Mouse (Mus musculus) heart, embryonic 13.5 days (tissue): ENCODE measurements around the gene Hdhd3. TPM values are rescaled to one million over a fixed set of nuclear protein-coding genes. Genes with fewer than 3 reads are reported as not detected.
A peak's percentile ranks its signal among the peaks of the same experiment; 100 is the strongest.
"Not testable (repeated sequence)": the region's sequence is repeated elsewhere in the genome, so short reads cannot be mapped to it uniquely, and the experiment has no call there.

Experiments
- ATAC-seq: fragments of 200-750 bp; cut with Nextera tagmentation; 2 replicates; pipeline ENCODE4 v1.8.0; 2017; ENCODE audit warnings: moderate TSS enrichment; ENCODE audit not compliant: insufficient number of reproducible peaks, low FRiP score, low TSS enrichment; ENCODE audit errors: extremely low read depth
- H3K27ac ChIP-seq: fragments of 300-500 bp; sonication (generic); replicated peaks from 2 replicates; pipeline ENCODE4 v1.5.1; 2015; ENCODE audit warnings: moderate library complexity, mild to moderate bottlenecking, inconsistent platforms
- H3K27me3 ChIP-seq: fragments of 300-500 bp; sonication (generic); replicated peaks from 2 replicates; pipeline ENCODE4 v1.6.1; 2015; ENCODE audit warnings: mild to moderate bottlenecking, inconsistent platforms
- H3K36me3 ChIP-seq: fragments of 300-500 bp; sonication (generic); 2 replicates; pipeline ENCODE4 v1.6.1; 2015; ENCODE audit warnings: mild to moderate bottlenecking, inconsistent platforms
- H3K4me1 ChIP-seq: fragments of 300-500 bp; sonication (generic); 2 replicates; pipeline ENCODE4 v1.6.1; 2015; ENCODE audit warnings: inconsistent platforms
- H3K4me2 ChIP-seq: fragments of 300-500 bp; sonication (generic); 2 replicates; pipeline ENCODE4 v1.6.1; 2015; ENCODE audit warnings: inconsistent platforms, mild to moderate bottlenecking, moderate library complexity
- H3K4me3 ChIP-seq: fragments of 300-500 bp; sonication (generic); 2 replicates; pipeline ENCODE4 v1.5.1; 2015; ENCODE audit warnings: moderate library complexity, mild to moderate bottlenecking, inconsistent platforms
- H3K9ac ChIP-seq: fragments of 300-500 bp; sonication (generic); 2 replicates; pipeline ENCODE4 v1.6.1; 2015; ENCODE audit warnings: inconsistent platforms, mild to moderate bottlenecking, moderate library complexity
- H3K9me3 ChIP-seq: fragments of 300-500 bp; sonication (generic); 2 replicates; pipeline ENCODE4 v1.6.1; 2016; ENCODE audit warnings: inconsistent platforms
- WGBS: fragments of 180-500 bp; shearing (Covaris S2); methylation state at CpG from one replicate; pipeline ENCODE4 v1.1.7; 2015; ENCODE audit warnings: mixed read lengths; 5-methylcytosine and 5-hydroxymethylcytosine counted together
- polyA plus RNA-seq: library from polyadenylated mRNA; unstranded; fragments of >200 nt; fragmentation: Nextera tagmentation; extraction: Ambion mirVana; gene quantifications from 2 replicates; pipeline ENCODE4 v1.2.1, GENCODE M21; 2015

Hdhd3 gene
- polyA plus RNA-seq, 1 experiment from 2014 or later, result 7.7 TPM

DNA sequence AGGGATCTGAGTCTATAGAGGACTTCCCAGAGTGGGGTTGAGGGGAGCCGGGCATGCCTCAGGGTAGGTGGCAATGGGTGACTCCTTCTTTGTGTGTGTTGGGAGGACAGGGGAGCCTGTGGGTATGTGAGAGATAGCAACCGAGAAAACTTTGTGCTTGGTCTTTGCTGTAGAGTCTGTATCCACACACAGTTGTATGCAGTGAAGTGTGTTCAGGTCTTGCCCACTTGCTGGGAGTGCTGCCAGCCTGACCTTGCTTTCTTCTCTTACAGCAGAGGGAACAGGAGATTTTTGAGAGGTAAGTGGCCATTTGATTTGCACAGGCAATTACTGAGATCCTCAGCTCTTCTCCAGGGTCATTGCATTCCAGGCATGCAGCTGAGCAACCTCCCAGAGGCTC is 15.4 kb downstream of the Hdhd3 start:
- no peaks in the 10 kb centered on the region for H3K27me3 ChIP-seq
- H3K27ac ChIP-seq, result no peak overlapping the region
- no peaks in the 10 kb centered on the region for H3K4me1 ChIP-seq
- H3K9me3 ChIP-seq, result no peaks in the 10 kb centered on the region
- H3K4me3 ChIP-seq, result no peak overlapping the region
- H3K36me3 ChIP-seq, result no peaks in the 10 kb centered on the region
- ATAC-seq, result no peak
- 74% methylated on average over 2 of the region's 2 CpGs for WGBS
- no peak overlapping the region for H3K9ac ChIP-seq
- no peak overlapping the region for H3K4me2 ChIP-seq

DNA sequence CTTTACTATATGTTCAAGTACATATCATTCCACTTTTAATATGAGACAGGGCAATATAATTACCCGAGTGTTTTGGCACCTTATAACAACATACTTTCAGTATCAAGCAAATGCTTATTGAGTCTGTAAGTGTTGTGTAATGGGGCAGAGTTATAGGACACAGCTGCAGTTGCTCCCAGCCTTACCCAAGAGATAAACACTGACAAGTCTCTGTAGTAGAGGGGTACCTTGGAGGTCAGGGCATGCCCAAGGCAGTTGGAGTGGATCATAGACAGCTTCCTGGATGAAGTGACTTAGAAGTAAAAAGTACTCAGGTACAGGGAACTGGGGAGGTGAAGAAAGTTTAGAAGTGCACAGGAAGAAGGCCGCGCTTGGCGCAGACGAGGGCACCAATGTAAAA is 16.1 kb downstream of the Hdhd3 start:
- WGBS, result 83% methylated on average over 5 of the region's 5 CpGs
- Histone ChIP-seq H3K27me3 (peaks cover 5% of the 10 kb centered on the region; the same call in 1 of the 2 replicates), H3K27ac (no peak overlapping the region), H3K4me1 (no peaks in the 10 kb centered on the region), H3K9ac (no peak overlapping the region), H3K4me3 (no peak overlapping the region), H3K9me3 (no peaks in the 10 kb centered on the region), H3K4me2 (no peak overlapping the region), H3K36me3 (no peaks in the 10 kb centered on the region)
- ATAC-seq, result no peak

- Histone ChIP-seq H3K4me3 (no peak overlapping the region), H3K9ac (no peak overlapping the region), H3K36me3 (no peaks in the 10 kb centered on the region), H3K9me3 (no peaks in the 10 kb centered on the region), H3K4me1 (no peaks in the 10 kb centered on the region), H3K27me3 (peaks cover 14% of the 10 kb centered on the region; the same call in 1 of the 2 replicates), H3K4me2 (no peak overlapping the region), H3K27ac (no peak overlapping the region)
- WGBS, result 87% methylated on average over 15 of the region's 15 CpGs
- ATAC-seq, result no peak
Measured at GRCm38 (mm10) chr4:62486162-62486696, 17.0 kb downstream of the Hdhd3 start.

DNA sequence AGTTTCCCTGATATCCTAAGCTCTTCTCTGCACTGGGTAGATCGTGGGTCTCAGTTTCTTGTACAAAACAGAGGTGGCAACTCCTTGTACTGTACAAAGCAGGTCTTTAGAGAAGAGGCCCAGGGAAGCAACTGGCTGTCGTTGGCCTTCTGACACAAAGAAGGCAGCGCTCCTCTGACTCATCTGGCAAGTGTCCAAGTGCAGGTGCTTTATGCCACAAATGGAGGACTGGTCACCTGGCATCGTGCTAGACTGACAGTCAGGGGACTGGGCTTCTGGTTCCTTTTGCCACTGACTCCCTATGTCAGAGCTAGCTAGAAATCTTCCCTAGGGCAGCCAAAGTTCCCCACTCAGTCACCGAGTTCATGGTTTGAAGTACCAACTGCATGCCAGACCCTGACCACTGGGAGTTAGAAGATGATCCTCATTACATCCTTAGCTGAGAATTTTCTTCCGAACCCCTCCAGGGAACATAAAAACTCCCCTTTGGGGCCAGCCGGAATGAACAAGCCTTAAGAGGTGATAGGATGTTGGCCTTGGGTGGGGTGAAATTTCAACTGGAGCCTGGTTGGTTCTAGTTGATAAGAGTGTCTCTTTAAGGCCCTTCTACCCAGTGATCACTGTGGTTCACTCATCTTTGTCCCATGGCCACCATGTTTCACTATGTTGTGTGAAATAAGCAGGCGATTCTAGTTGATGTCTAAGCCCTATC is 17.7 kb downstream of the Hdhd3 start:
- Histone ChIP-seq H3K27ac (no peak overlapping the region), H3K4me2 (no peak overlapping the region), H3K4me1 (no peaks in the 10 kb centered on the region; the same call in 1 of the 2 replicates), H3K9ac (no peak overlapping the region), H3K9me3 (no peaks in the 10 kb centered on the region), H3K4me3 (no peak overlapping the region), H3K36me3 (no peaks in the 10 kb centered on the region), H3K27me3 (peaks cover 20% of the 10 kb centered on the region)
- no peak for ATAC-seq
- WGBS, result 76% methylated on average over 8 of the region's 8 CpGs

GRCm38 (mm10) chr4:62484928-62485327 is 18.3 kb downstream of the Hdhd3 start:
- Histone ChIP-seq H3K36me3 (no peaks in the 10 kb centered on the region), H3K4me2 (no peak overlapping the region), H3K4me1 (peaks cover 3% of the 10 kb centered on the region), H3K27me3 (peaks cover 24% of the 10 kb centered on the region), H3K9ac (no peak overlapping the region), H3K4me3 (no peak overlapping the region), H3K9me3 (no peaks in the 10 kb centered on the region), H3K27ac (no peak overlapping the region)
- ATAC-seq, result no peak
- WGBS, result 80% methylated on average over 3 of the region's 3 CpGs

DNA sequence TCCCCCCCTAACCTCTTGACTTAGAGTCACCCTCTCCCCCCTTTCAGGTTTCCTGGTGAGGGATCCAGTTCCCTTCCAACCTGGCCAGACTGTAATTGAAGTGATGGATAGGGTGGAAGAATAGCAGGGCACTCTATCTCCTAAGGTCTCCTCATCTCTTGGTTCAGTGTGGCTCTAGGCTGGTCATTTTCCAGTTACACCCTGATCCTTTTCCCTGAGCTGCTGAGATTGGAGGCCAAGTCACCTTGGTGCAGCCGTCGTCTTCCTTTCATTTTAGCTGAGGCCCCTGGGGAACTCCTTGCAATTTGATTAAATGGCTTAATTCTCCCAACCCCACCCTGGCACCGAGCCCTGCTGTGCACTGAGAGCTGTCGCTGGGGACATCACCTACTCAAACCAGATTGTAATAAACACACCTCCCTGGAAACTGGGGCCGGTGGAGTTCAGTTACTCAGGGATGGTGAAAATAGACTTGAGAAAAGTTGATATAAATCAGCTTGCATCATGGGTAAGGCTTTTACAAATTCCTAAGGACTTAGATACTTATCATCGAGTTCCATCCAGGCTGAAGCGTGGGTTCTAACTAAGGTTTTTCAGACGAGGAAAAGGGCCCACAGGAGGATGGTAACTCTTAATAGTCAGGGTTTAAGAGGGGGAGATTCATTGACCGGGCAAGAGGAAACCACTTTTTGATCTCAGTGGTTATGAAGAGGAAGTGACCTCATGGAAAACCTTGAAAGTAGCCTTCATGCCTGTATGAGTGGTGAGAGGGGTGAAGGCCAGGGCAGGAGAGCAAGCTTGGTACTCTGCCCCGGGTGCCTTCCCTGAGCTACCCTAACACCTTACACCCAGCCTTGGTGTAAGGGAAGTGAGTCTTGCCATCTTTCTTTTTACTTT is 22.3 kb downstream of the Hdhd3 start:
- Histone ChIP-seq H3K4me3 (no peak overlapping the region), H3K4me2 (no peak overlapping the region)

GRCm38 (mm10) chr4:62479937-62480708 is 23.1 kb downstream of the Hdhd3 start, which contains the start of gene Bspry:
Bspry (plus strand) TSS chr4:62480053.
- peaks cover 55% of the 10 kb centered on the region for H3K27me3 ChIP-seq
- no peaks in the 10 kb centered on the region for H3K36me3 ChIP-seq
- H3K9ac ChIP-seq, result peak within 1 kb of the TSS; percentile 71
- no peak within 1 kb of the TSS for H3K27ac ChIP-seq
- peak within 1 kb of the TSS; percentile 59 for H3K4me3 ChIP-seq
- H3K4me2 ChIP-seq, result peak within 1 kb of the TSS; percentile 93
- ATAC-seq, result peak; percentile 80
- peaks cover 13% of the 10 kb centered on the region for H3K4me1 ChIP-seq
- H3K9me3 ChIP-seq, result no peaks in the 10 kb centered on the region
- WGBS, result 2% methylated on average over 66 of the region's 71 CpGs

More for the DNA sequence above, 22.3 kb downstream of the Hdhd3 start:
- H3K36me3 ChIP-seq, result no peaks in the 10 kb centered on the region
- 34% methylated on average over 10 of the region's 10 CpGs for WGBS
- no peak overlapping the region for H3K27ac ChIP-seq
- ATAC-seq, result no peak
- no peaks in the 10 kb centered on the region for H3K9me3 ChIP-seq
- H3K4me1 ChIP-seq, result peaks cover 13% of the 10 kb centered on the region
- H3K27me3 ChIP-seq, result peaks cover 52% of the 10 kb centered on the region
- H3K9ac ChIP-seq, result no peak overlapping the region

DNA sequence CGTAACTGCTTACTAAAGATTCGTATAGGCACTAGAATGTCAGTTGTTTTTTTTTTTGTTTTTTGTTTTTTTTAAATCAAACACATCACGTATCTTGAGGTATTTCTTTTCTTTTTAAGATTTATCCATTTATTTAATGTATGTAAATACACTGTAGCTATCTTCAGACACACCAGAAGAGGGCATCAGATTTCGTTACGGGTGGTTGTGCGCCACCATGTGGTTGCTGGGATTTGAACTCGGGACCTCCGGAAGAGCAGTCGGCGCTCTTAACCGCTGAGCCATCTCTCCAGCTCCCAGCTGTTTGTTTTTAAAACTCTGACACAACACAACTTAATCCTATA is 23.7 kb downstream of the Hdhd3 start:
- WGBS, result 12% methylated on average over 11 of the region's 11 CpGs
- peaks cover 13% of the 10 kb centered on the region for H3K4me1 ChIP-seq
- H3K36me3 ChIP-seq, ATAC-seq, H3K27ac ChIP-seq, H3K9me3 ChIP-seq: not testable (repeated sequence)
- peaks cover 55% of the 10 kb centered on the region for H3K27me3 ChIP-seq
- H3K4me2 ChIP-seq, result peak overlapping the region; percentile 93
- H3K9ac ChIP-seq, result peak overlapping the region; percentile 71
- H3K4me3 ChIP-seq, result peak overlapping the region; percentile 59

DNA sequence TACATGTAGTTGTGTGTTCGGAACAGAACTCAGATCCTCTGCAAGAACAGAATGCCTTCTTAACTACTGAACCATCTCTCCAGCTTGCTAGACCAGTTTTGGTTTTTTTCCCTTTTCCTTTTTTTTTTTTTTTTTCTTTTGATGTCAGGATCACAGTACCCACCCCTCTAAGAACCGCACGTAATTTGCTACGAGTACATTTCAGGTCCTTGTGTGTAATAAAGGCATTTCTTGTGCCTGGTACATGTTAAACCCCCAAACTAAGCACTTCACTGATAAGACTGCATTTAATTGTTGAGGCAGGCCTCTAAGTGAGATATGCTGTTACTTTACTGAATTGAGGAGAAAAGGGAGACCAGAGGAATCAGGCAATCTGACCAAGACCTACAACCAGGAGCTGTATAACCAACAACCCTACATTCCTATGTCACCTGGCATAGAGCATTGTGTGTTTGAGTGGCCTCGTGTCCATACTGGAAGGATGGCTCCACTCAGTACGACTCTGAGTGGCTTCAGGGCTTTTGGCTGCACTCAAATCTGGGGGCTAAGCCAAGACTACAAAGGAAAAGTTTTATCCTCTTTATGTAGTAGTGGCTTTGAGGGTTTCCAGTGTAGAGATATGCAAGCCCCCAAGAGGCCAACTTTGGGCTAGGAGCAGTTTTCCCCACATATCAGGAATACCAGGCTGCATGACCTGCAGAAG is 25.6 kb downstream of the Hdhd3 start:
- ATAC-seq, result no peak
- Histone ChIP-seq H3K9ac (no peak overlapping the region), H3K36me3 (no peaks in the 10 kb centered on the region), H3K27me3 (peaks cover 55% of the 10 kb centered on the region), H3K27ac (no peak overlapping the region), H3K4me3 (no peak overlapping the region), H3K4me1 (peaks cover 13% of the 10 kb centered on the region), H3K4me2 (no peak overlapping the region), H3K9me3 (no peaks in the 10 kb centered on the region)
- 74% methylated on average over 6 of the region's 6 CpGs for WGBS

DNA sequence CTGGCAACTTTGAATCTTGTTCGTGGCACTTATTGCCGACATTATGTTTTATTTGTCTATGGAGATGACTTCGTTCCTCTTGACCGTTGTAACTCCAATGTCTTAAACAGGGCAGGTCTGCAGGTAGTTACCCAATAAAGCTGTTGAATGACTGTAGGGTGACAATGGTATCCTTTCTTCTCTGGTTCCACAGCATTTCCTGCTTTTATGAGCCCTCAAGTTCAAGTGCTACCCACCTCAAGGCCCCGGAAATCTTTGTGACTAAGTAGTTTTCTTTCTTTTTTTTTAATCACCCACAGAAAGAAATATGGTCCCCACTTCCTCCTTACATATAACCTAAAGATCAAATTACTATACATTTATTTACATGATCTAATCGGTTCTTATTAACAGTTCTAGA is 27.5 kb downstream of the Hdhd3 start:
- WGBS, result 78% methylated on average over 6 of the region's 6 CpGs
- no peak for ATAC-seq

More for the DNA sequence above, 27.5 kb downstream of the Hdhd3 start:
- Histone ChIP-seq H3K9ac (no peak overlapping the region), H3K9me3 (no peaks in the 10 kb centered on the region), H3K4me1 (peaks cover 13% of the 10 kb centered on the region), H3K36me3 (no peaks in the 10 kb centered on the region), H3K27me3 (peaks cover 38% of the 10 kb centered on the region), H3K27ac (no peak overlapping the region), H3K4me3 (no peak overlapping the region), H3K4me2 (no peak overlapping the region)
